Mouse (Mus musculus): ENCODE data around the gene Tmem198b.

DNA sequence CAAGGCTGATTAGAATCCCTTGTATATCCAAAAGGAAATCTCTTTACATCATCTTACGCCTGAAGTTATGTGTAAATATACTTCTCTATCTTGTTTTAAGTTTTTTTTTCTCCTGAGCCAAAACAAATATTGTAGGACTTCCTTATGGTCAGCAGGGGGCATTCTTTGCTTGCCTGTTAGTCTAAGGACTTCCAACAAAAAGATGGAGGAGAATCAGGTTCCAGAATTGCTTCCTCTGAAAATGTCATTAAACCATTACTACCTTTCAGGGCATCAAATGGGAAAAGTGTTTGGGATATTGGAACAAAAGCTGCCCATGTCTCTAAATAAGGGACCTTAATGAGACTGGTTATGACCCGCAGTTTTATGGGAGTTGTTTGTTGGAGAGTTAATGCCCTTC is 41.3 kb upstream of the Tmem198b start:
- TF ChIP-seq POLR2A (IDR thresholded peaks at IDR 0.05; ENCODE audit: borderline replicate concordance, low read depth, low read length) = no peak
- TF ChIP-seq CTCF (IDR thresholded peaks at IDR 0.05; ENCODE audit: low read depth, low read length) = no peak
